12 mouse cellular contexts compared by ENCODE assay signal in genomic region chr14:71805624-71806023, GRCm38 (mm10).
A peak's percentile ranks its signal among the peaks of the same experiment; 100 is the strongest.
DNase-seq lines count a peak whose midpoint lies in the region; ATAC-seq and TF ChIP-seq lines count a peak whose summit lies in the region.
"Had no signal": no experiment of that assay in that cellular context is flagged by ENCODE, and none has a peak within 500 bp of the region (broad histone marks: within the 10 kb centered on the region; RNA-seq: fewer than 3 reads in every experiment).

No protein-coding gene starts in this region.

- H3K4me1 ChIP-seq in kidney, embryonic 15.5 days, result 0 out of 2 replicates have a peak, but pooled peaks cover 12% of the 10 kb centered on the region
- no peaks in the 10 kb centered on the region for H3K4me1 ChIP-seq in kidney, adult 2 months (ENCODE audit: control insufficient read depth, insufficient read depth, low read length)
- no peaks in the 10 kb centered on the region for H3K4me1 ChIP-seq in lung, embryonic 14.5 days (ENCODE audit: insufficient read depth)
- no peaks in the 10 kb centered on the region for H3K4me1 ChIP-seq in lung, adult 2 months (ENCODE audit: control insufficient read depth, insufficient read depth, low read length)
- H3K4me1 ChIP-seq in limb, embryonic 14.5 days (ENCODE audit: control insufficient read depth, insufficient read depth, low read length), result peaks cover 3% of the 10 kb centered on the region; the same call in 1 of the 2 replicates
- H3K4me1 ChIP-seq: liver, embryonic 13.5 days had no signal

- peak overlapping the region; percentile 71; the same call in 1 of the 2 replicates for H3K27ac ChIP-seq in kidney, embryonic 15.5 days
- H3K27ac ChIP-seq in kidney, adult 2 months (ENCODE audit: insufficient read depth, low read depth, low read length), result no peak overlapping the region
- H3K27ac ChIP-seq in lung, embryonic 14.5 days (ENCODE audit: low read depth), result no peak overlapping the region
- no peak overlapping the region for H3K27ac ChIP-seq in limb, embryonic 14.5 days (replicated peaks; ENCODE audit: low read depth, low read length)
- H3K27ac ChIP-seq: heart, adult 2 months; liver, embryonic 13.5 days had no signal

- no peak overlapping the region for H3K4me3 ChIP-seq in kidney, embryonic 15.5 days (replicated peaks)
- no peak overlapping the region for H3K4me3 ChIP-seq in kidney, adult 2 months (ENCODE audit: insufficient read depth, low read depth, low read length)
- H3K4me3 ChIP-seq in lung, embryonic 14.5 days (ENCODE audit: low read depth, low read length), result no peak overlapping the region
- no peak overlapping the region for H3K4me3 ChIP-seq in lung, adult 2 months (replicated peaks; ENCODE audit: extremely low read depth, low read depth, low read length)
- no peak overlapping the region for H3K4me3 ChIP-seq in limb, embryonic 14.5 days (replicated peaks; ENCODE audit: low read length)
- H3K4me3 ChIP-seq: erythroblast, embryonic 14.5 days; heart, adult 2 months; liver, embryonic 13.5 days had no signal

- no peak for TF ChIP-seq CTCF in kidney, adult 2 months (conservative IDR thresholded peaks at IDR 0.05; ENCODE audit: insufficient read depth, insufficient read length, low read depth, low read length)
- peak; percentile 20; the same call in 1 of the 2 replicates for TF ChIP-seq CTCF in lung, embryonic 14.5 days (IDR thresholded peaks at IDR 0.05; ENCODE audit: low read depth)
- TF ChIP-seq CTCF in lung, adult 2 months (IDR thresholded peaks at IDR 0.05; ENCODE audit: insufficient read depth, low read length), result no peak

- no peak for TF ChIP-seq POLR2A in kidney, adult 2 months (IDR thresholded peaks at IDR 0.05; ENCODE audit: low read depth, low read length)
- TF ChIP-seq POLR2A in lung, adult 2 months (IDR thresholded peaks at IDR 0.05; ENCODE audit: borderline replicate concordance, extremely low read depth, low read depth, low read length), result no peak
- no peak for TF ChIP-seq POLR2A in limb, embryonic 14.5 days (IDR thresholded peaks at IDR 0.05; ENCODE audit: borderline replicate concordance, extremely low read depth, insufficient read depth, insufficient read length)

- no peaks in the 10 kb centered on the region for H3K27me3 ChIP-seq in kidney, embryonic 15.5 days
- H3K27me3 ChIP-seq in kidney, adult 2 months (replicated peaks; ENCODE audit: control insufficient read depth, insufficient read depth, low read length), result no peaks in the 10 kb centered on the region; the same call in 1 of the 2 replicates
- no peaks in the 10 kb centered on the region for H3K27me3 ChIP-seq in lung, embryonic 14.5 days (ENCODE audit: insufficient read depth, low read length)
- no peaks in the 10 kb centered on the region; the same call in 1 of the 2 replicates for H3K27me3 ChIP-seq in limb, embryonic 14.5 days (ENCODE audit: control insufficient read depth, insufficient read depth, low read length)
- H3K27me3 ChIP-seq: liver, embryonic 13.5 days had no signal

- DNase-seq in kidney, adult 2 months, result no peak
- DNase-seq in lung, embryonic 14.5 days, result peak; percentile 13
- DNase-seq in lung, adult 2 months, result no peak
- DNase-seq in limb, embryonic 14.5 days (ENCODE audit: low spot score), result peak; percentile 15
- peak; percentile 47 for DNase-seq in mesoderm, embryonic 11.5 days (ENCODE audit: low read depth, low spot score)
- DNase-seq in urinary bladder, postnatal 36 days (ENCODE audit: low spot score in 2 of 2), result no peak
- DNase-seq: adrenal gland, postnatal 10 days; cerebellum, postnatal 36 days; heart, adult 2 months; liver, embryonic 13.5 days had no signal

- peak; percentile 93 for ATAC-seq in kidney, embryonic 15.5 days (replicated peaks; ENCODE audit: low FRiP score)
- ATAC-seq in lung, embryonic 14.5 days (ENCODE audit: insufficient read depth), result no peak
- no peak for ATAC-seq in limb, embryonic 14.5 days (ENCODE audit: low FRiP score, low read depth)

- 19% methylated on average over 3 of the region's 3 CpGs for WGBS in kidney, embryonic 15.5 days
- 18% methylated on average over 3 of the region's 3 CpGs for WGBS in kidney, adult 2 months
- 71% methylated on average over 3 of the region's 3 CpGs for WGBS in lung, embryonic 14.5 days
- WGBS in lung, adult 2 months, result 72% methylated on average over 3 of the region's 3 CpGs
- 50% methylated on average over 3 of the region's 3 CpGs for WGBS in limb, embryonic 14.5 days

- H3K9ac ChIP-seq in kidney, embryonic 15.5 days, result no peak overlapping the region
- H3K9ac ChIP-seq in lung, embryonic 14.5 days, result no peak overlapping the region
- H3K9ac ChIP-seq in limb, embryonic 14.5 days (ENCODE audit: low read depth, low read length, severe bottlenecking), result no peak overlapping the region
- H3K9ac ChIP-seq: liver, embryonic 13.5 days had no signal

- no peak overlapping the region for H3K4me2 ChIP-seq in kidney, embryonic 15.5 days
- H3K4me2 ChIP-seq in lung, embryonic 14.5 days, result no peak overlapping the region
- no peak overlapping the region for H3K4me2 ChIP-seq in limb, embryonic 14.5 days (replicated peaks; ENCODE audit: low read depth, low read length, severe bottlenecking)
- H3K4me2 ChIP-seq: liver, embryonic 13.5 days had no signal

- H3K9me3 ChIP-seq in kidney, embryonic 15.5 days (replicated peaks), result no peaks in the 10 kb centered on the region
- no peaks in the 10 kb centered on the region for H3K9me3 ChIP-seq in lung, embryonic 14.5 days (ENCODE audit: low read depth, low read length)
- H3K9me3 ChIP-seq in limb, embryonic 14.5 days (ENCODE audit: control insufficient read depth, low read length), result no peaks in the 10 kb centered on the region
- H3K9me3 ChIP-seq: liver, embryonic 13.5 days had no signal

- H3K36me3 ChIP-seq in kidney, embryonic 15.5 days, result no peaks in the 10 kb centered on the region
- H3K36me3 ChIP-seq in kidney, adult 2 months (ENCODE audit: control insufficient read depth, insufficient read depth, low read length), result no peaks in the 10 kb centered on the region
- H3K36me3 ChIP-seq in lung, embryonic 14.5 days (ENCODE audit: insufficient read depth), result no peaks in the 10 kb centered on the region
- H3K36me3 ChIP-seq in limb, embryonic 14.5 days (ENCODE audit: control insufficient read depth, insufficient read depth, low read length), result no peaks in the 10 kb centered on the region
- H3K36me3 ChIP-seq: liver, embryonic 13.5 days had no signal

Comparison
In these comparisons a context has a peak if more than half of its experiments do, and no peak if none do; other contexts are left out.
1. DNase-seq: peak in lung, embryonic 14.5 days (single experiment), limb, embryonic 14.5 days (single experiment) and mesoderm, embryonic 11.5 days (single experiment); none in kidney, adult 2 months (single experiment), lung, adult 2 months (single experiment) and urinary bladder, postnatal 36 days (0 of 2).